Mouse (Mus musculus) stomach, embryonic 16.5 days (tissue): ENCODE measurements around the gene Kcna6. TPM values are rescaled to one million over a fixed set of nuclear protein-coding genes. Genes with fewer than 3 reads are reported as not detected.

Source experiments
- ATAC-seq: fragments of 200-750 bp; cut with Nextera tagmentation; 2 replicates; pipeline ENCODE4 v1.8.0; 2017; ENCODE audit warnings: moderate number of reproducible peaks, moderate TSS enrichment; ENCODE audit not compliant: insufficient read depth, low FRiP score
- H3K27ac ChIP-seq: fragments of 300-500 bp; sonication (generic); 2 replicates; pipeline ENCODE4 v1.5.1; 2014; ENCODE audit warnings: low read length
- H3K27me3 ChIP-seq: fragments of 300-500 bp; sonication (generic); 2 replicates; pipeline ENCODE4 v1.6.1; 2014; ENCODE audit warnings: low read length, control low read depth, mixed read lengths; ENCODE audit not compliant: control insufficient read depth, insufficient read depth
- H3K36me3 ChIP-seq: fragments of 300-500 bp; sonication (generic); 2 replicates; pipeline ENCODE4 v1.6.1; 2014; ENCODE audit warnings: low read length; ENCODE audit not compliant: control insufficient read depth, insufficient read depth
- H3K4me1 ChIP-seq: fragments of 300-500 bp; sonication (generic); 2 replicates; pipeline ENCODE4 v1.6.1; 2014; ENCODE audit warnings: low read length, control low read depth, mixed read lengths; ENCODE audit not compliant: control insufficient read depth, insufficient read depth
- H3K4me2 ChIP-seq: fragments of 300-500 bp; sonication (generic); 2 replicates; pipeline ENCODE4 v1.6.1; 2014; ENCODE audit warnings: low read depth, low read length, mixed read lengths
- H3K4me3 ChIP-seq: fragments of 300-500 bp; sonication (generic); replicated peaks from 2 replicates; pipeline ENCODE4 v1.5.1; 2014; ENCODE audit warnings: mild to moderate bottlenecking, low read length
- H3K9ac ChIP-seq: fragments of 300-500 bp; sonication (generic); 2 replicates; pipeline ENCODE4 v1.6.1; 2014; ENCODE audit warnings: low read length
- H3K9me3 ChIP-seq: fragments of 300-500 bp; sonication (generic); replicated peaks from 2 replicates; pipeline ENCODE4 v1.6.1; 2016; ENCODE audit warnings: low read length, control low read depth; ENCODE audit not compliant: control insufficient read depth
- WGBS: fragments of 180-500 bp; shearing (Covaris S2); extraction: QIAGEN DNeasy Blood & Tissue Kit; methylation state at CpG from one replicate; pipeline ENCODE4 v1.1.7; 2014; 5-methylcytosine and 5-hydroxymethylcytosine counted together
- polyA plus RNA-seq: library from polyadenylated mRNA; unstranded; fragments of >200 nt; fragmentation: Nextera tagmentation; extraction: Ambion mirVana; gene quantifications from 2 replicates; pipeline ENCODE4 v1.2.1, GENCODE M21; 2015

Kcna6 gene
- polyA plus RNA-seq, 1 experiment from 2014 or later, result 3.5 TPM

- H3K4me3 ChIP-seq, result no peak overlapping the region
- H3K36me3 ChIP-seq, result no peaks in the 10 kb centered on the region
- H3K4me2 ChIP-seq, result no peak overlapping the region
- no peak overlapping the region for H3K9ac ChIP-seq
- H3K27ac ChIP-seq, result no peak overlapping the region
- ATAC-seq, result no peak
- WGBS, result 16% methylated on average over 4 of the region's 4 CpGs
- no peaks in the 10 kb centered on the region for H3K9me3 ChIP-seq
- peaks cover 3% of the 10 kb centered on the region; the same call in 1 of the 2 replicates for H3K4me1 ChIP-seq
- H3K27me3 ChIP-seq, result peaks cover 11% of the 10 kb centered on the region
Observed at GRCm38 (mm10) chr6:126704430-126704829, 36.0 kb downstream of the Kcna6 start.

GRCm38 (mm10) chr6:126702116-126702515, 38.4 kb downstream of the Kcna6 start:
- Histone ChIP-seq H3K4me3 (peak overlapping the region; percentile 11; the same call in 1 of the 2 replicates), H3K9me3 (no peaks in the 10 kb centered on the region), H3K27me3 (peaks cover 11% of the 10 kb centered on the region), H3K4me1 (peaks cover 3% of the 10 kb centered on the region; the same call in 1 of the 2 replicates), H3K4me2 (peak overlapping the region; percentile 33), H3K36me3 (no peaks in the 10 kb centered on the region), H3K27ac (no peak overlapping the region), H3K9ac (peak overlapping the region; percentile 40; the same call in 1 of the 2 replicates)
- ATAC-seq, result peak; percentile 46; the same call in 1 of the 2 replicates
- 4% methylated on average over 12 of the region's 12 CpGs for WGBS

GRCm38 (mm10) chr6:126701196-126701595, 39.3 kb downstream of the Kcna6 start:
- Histone ChIP-seq H3K4me3 (no peak overlapping the region), H3K36me3 (no peaks in the 10 kb centered on the region), H3K27me3 (peaks cover 11% of the 10 kb centered on the region), H3K4me2 (no peak overlapping the region), H3K9ac (no peak overlapping the region), H3K9me3 (no peaks in the 10 kb centered on the region), H3K27ac (no peak overlapping the region), H3K4me1 (peaks cover 3% of the 10 kb centered on the region; the same call in 1 of the 2 replicates)
- no peak for ATAC-seq
- 65% methylated on average over 23 of the region's 23 CpGs for WGBS

- H3K27ac ChIP-seq, result no peak overlapping the region
- 68% methylated on average over 5 of the region's 5 CpGs for WGBS
- H3K9me3 ChIP-seq, result no peaks in the 10 kb centered on the region
- H3K4me3 ChIP-seq, result no peak overlapping the region
- no peak overlapping the region for H3K4me2 ChIP-seq
- peaks cover 3% of the 10 kb centered on the region; the same call in 1 of the 2 replicates for H3K4me1 ChIP-seq
- H3K9ac ChIP-seq, result no peak overlapping the region
- no peak for ATAC-seq
- no peaks in the 10 kb centered on the region for H3K36me3 ChIP-seq
- H3K27me3 ChIP-seq, result peaks cover 11% of the 10 kb centered on the region
Observed at GRCm38 (mm10) chr6:126699995-126700394, 40.5 kb downstream of the Kcna6 start.

- Histone ChIP-seq H3K4me1 (no peaks in the 10 kb centered on the region; the same call in 1 of the 2 replicates), H3K4me3 (no peak overlapping the region), H3K36me3 (no peaks in the 10 kb centered on the region), H3K27me3 (no peaks in the 10 kb centered on the region), H3K4me2 (no peak overlapping the region), H3K27ac (no peak overlapping the region), H3K9ac (no peak overlapping the region), H3K9me3 (0 out of 2 replicates have a peak, but pooled peaks cover 3% of the 10 kb centered on the region)
- no peak for ATAC-seq
- 79% methylated on average over 4 of the region's 4 CpGs for WGBS
Observed at GRCm38 (mm10) chr6:126687120-126687519, 53.4 kb downstream of the Kcna6 start.

GRCm38 (mm10) chr6:126685135-126685534, 55.3 kb downstream of the Kcna6 start:
- Histone ChIP-seq H3K27me3 (no peaks in the 10 kb centered on the region), H3K4me1 (no peaks in the 10 kb centered on the region; the same call in 1 of the 2 replicates), H3K9me3 (no peaks in the 10 kb centered on the region), H3K9ac (no peak overlapping the region), H3K4me2 (no peak overlapping the region), H3K27ac (no peak overlapping the region; the same call in 1 of the 2 replicates), H3K36me3 (no peaks in the 10 kb centered on the region), H3K4me3 (no peak overlapping the region)
- peak; percentile 49; the same call in 1 of the 2 replicates for ATAC-seq
- WGBS, result 46% methylated on average over 3 of the region's 3 CpGs

GRCm38 (mm10) chr6:126678961-126679360, 61.5 kb downstream of the Kcna6 start:
- no peak overlapping the region for H3K27ac ChIP-seq
- no peaks in the 10 kb centered on the region for H3K27me3 ChIP-seq
- WGBS, result 68% methylated on average over 7 of the region's 7 CpGs
- H3K4me2 ChIP-seq, result no peak overlapping the region
- H3K9ac ChIP-seq, result no peak overlapping the region
- no peaks in the 10 kb centered on the region for H3K4me1 ChIP-seq
- no peaks in the 10 kb centered on the region for H3K9me3 ChIP-seq
- ATAC-seq, result no peak
- H3K36me3 ChIP-seq, result no peaks in the 10 kb centered on the region
- H3K4me3 ChIP-seq, result no peak overlapping the region

- Histone ChIP-seq H3K27ac (no peak overlapping the region), H3K4me3 (no peak overlapping the region), H3K9ac (no peak overlapping the region), H3K4me1 (no peaks in the 10 kb centered on the region), H3K27me3 (no peaks in the 10 kb centered on the region), H3K9me3 (no peaks in the 10 kb centered on the region), H3K4me2 (no peak overlapping the region), H3K36me3 (no peaks in the 10 kb centered on the region)
- WGBS, result 93% methylated on average over 5 of the region's 5 CpGs
- no peak for ATAC-seq
Observed at GRCm38 (mm10) chr6:126667001-126667400, 73.5 kb downstream of the Kcna6 start.

GRCm38 (mm10) chr6:126666091-126666490, 74.4 kb downstream of the Kcna6 start:
- H3K4me3 ChIP-seq, result no peak overlapping the region
- no peaks in the 10 kb centered on the region for H3K27me3 ChIP-seq
- no peaks in the 10 kb centered on the region for H3K4me1 ChIP-seq
- no peaks in the 10 kb centered on the region for H3K9me3 ChIP-seq
- no peak overlapping the region for H3K4me2 ChIP-seq
- H3K27ac ChIP-seq, result no peak overlapping the region
- WGBS, result 41% methylated on average over 6 of the region's 6 CpGs
- H3K36me3 ChIP-seq, result no peaks in the 10 kb centered on the region
- H3K9ac ChIP-seq, result no peak overlapping the region
- no peak for ATAC-seq
